Mouse (Mus musculus) CD4-positive, CD25-positive, alpha-beta regulatory T cell, adult 2 months (primary cell): ENCODE measurements around the gene Hoxa3.
A peak's percentile ranks its signal among the peaks of the same experiment; 100 is the strongest.

Experiments
- DNase-seq: peaks from one replicate; pipeline ENCODE4 v3.0.0-alpha.2; 2012; ENCODE audit warnings: low read depth, low spot score

Gene Hoxa3

GRCm38 (mm10) chr6:52213119-52213986 lies at the start of gene Hoxa3, which contains the start of gene Gm28308:
Gene Hoxa3 (minus strand): TSS chr6:52213336.
Gene Gm28308 (minus strand): TSS chr6:52213339.
- DNase-seq, result peak; percentile 48

GRCm38 (mm10) chr6:52262463-52263320 lies 49.6 kb upstream of the Hoxa3 start:
- no peak for DNase-seq

- DNase-seq, result no peak
Observed at GRCm38 (mm10) chr6:52261751-52262462, 48.8 kb upstream of the Hoxa3 start.

- peak; percentile 57 for DNase-seq
Observed at GRCm38 (mm10) chr6:52260654-52261575, 47.8 kb upstream of the Hoxa3 start, which contains the start of gene Hoxa13. Gene Hoxa13 (minus strand): TSS chr6:52260880.

GRCm38 (mm10) chr6:52259811-52260261 lies 46.7 kb upstream of the Hoxa3 start:
- peak; percentile 44 for DNase-seq

GRCm38 (mm10) chr6:52259081-52259790 lies 46.1 kb upstream of the Hoxa3 start:
- DNase-seq, result no peak

- DNase-seq, result peak; percentile 91
Observed at GRCm38 (mm10) chr6:52256956-52257355, 43.8 kb upstream of the Hoxa3 start.

- DNase-seq, result peak; percentile 45
Observed at GRCm38 (mm10) chr6:52253511-52254500, 40.7 kb upstream of the Hoxa3 start.

GRCm38 (mm10) chr6:52252775-52253376 lies 39.7 kb upstream of the Hoxa3 start:
- DNase-seq, result no peak

GRCm38 (mm10) chr6:52252016-52252774 lies 39.1 kb upstream of the Hoxa3 start:
- DNase-seq, result no peak

- DNase-seq, result no peak
Observed at GRCm38 (mm10) chr6:52251177-52251879, 38.2 kb upstream of the Hoxa3 start.

- DNase-seq, result no peak
Observed at GRCm38 (mm10) chr6:52249826-52250225, 36.7 kb upstream of the Hoxa3 start.

GRCm38 (mm10) chr6:52249415-52249738 lies 36.2 kb upstream of the Hoxa3 start:
- DNase-seq, result no peak

GRCm38 (mm10) chr6:52248638-52249414 lies 35.7 kb upstream of the Hoxa3 start:
- DNase-seq, result no peak

GRCm38 (mm10) chr6:52247766-52248637 lies 34.9 kb upstream of the Hoxa3 start:
- DNase-seq, result no peak
